Mouse (Mus musculus) left cerebral cortex, postnatal 36 days (tissue): ENCODE data around the gene Shisa7. TPM values are rescaled to one million over a fixed set of nuclear protein-coding genes. Genes with fewer than 3 reads are reported as not detected.
"Not testable (repeated sequence)": the region's sequence is repeated elsewhere in the genome, so short reads cannot be mapped to it uniquely, and the experiment has no call there.

Experiments used
- DNase-seq, 2 experiments: peaks; one replicate each; pipeline ENCODE4 v3.0.0; 2021 to 2022; ENCODE audit warnings: low spot score in 2 of 2, mixed read lengths in 1 of 2
- intact Hi-C: fragments of 180-260 bp; cut with DNase I; formaldehyde crosslinking; loops from one replicate; pipeline ENCODE4 v1.15.1; 2025
- total RNA-seq, 2 experiments: library from RNA; stranded (reverse); gene quantifications; 2 replicates each; pipeline ENCODE4 v1.2.3; 2021

Gene Shisa7
- total RNA-seq, 2 experiments from 2014 or later = 95.1 to 151 TPM

DNA sequence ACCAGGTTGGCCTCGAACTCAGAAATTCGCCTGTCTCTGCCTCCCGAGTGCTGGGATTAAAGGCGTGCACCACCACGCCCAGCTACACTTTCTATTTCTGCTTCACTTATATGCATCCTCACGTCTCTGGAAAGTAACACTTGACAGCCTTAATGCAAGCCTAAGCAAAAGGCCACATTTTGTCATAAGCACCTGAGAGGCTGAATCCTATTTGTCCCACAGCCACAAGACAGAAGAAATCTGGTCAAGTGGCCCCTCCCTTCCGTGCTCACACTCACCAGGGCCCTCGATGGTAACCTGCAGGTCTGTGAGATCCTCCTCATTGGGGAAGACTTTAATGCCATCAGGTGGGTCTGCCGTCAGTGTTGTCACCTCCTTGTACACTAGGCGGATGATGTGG is 33.4 kb downstream of the Shisa7 start:
- DNase-seq, intact Hi-C loops: not testable (repeated sequence)

DNA sequence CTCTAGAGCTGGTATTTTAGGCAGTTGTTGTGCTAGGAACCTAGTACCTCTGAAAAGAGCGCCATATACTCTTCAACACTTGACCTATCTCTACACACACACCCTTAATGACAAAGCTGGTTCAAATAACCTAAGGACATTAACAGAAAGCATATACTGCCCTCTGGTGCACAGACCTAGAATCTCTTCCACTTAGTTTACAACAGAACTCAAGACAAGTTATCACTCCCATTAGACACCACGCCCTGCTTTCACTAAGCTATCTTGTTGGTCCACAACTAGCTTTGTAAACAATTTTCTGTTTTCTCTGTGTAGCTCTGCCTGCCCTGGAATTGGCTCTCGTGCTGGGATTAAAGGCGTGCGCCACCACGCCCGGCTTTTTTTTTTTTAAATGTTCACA is 37.8 kb downstream of the Shisa7 start:
- no peak for DNase-seq
- intact Hi-C loops = no loop called here

DNA sequence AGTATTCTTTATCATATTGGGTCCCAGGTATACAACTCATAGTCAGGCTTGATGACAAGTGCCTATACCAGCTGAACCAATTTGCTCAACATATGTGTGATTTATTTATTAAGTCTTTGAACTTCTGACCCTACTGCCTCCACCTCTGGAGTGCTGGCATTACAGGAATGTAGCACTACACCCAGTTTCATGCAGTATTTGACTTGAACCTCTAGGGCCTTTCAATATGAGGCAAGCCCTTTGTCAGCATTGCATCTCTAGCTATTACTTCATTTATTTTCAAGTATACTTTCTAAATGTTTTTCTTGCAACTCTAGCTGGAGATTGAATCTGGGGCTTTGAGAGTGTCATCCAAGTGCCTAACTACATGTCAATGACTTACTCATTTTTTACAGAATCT is 42.2 kb downstream of the Shisa7 start:
- intact Hi-C loops = no loop called here
- no peak for DNase-seq

DNA sequence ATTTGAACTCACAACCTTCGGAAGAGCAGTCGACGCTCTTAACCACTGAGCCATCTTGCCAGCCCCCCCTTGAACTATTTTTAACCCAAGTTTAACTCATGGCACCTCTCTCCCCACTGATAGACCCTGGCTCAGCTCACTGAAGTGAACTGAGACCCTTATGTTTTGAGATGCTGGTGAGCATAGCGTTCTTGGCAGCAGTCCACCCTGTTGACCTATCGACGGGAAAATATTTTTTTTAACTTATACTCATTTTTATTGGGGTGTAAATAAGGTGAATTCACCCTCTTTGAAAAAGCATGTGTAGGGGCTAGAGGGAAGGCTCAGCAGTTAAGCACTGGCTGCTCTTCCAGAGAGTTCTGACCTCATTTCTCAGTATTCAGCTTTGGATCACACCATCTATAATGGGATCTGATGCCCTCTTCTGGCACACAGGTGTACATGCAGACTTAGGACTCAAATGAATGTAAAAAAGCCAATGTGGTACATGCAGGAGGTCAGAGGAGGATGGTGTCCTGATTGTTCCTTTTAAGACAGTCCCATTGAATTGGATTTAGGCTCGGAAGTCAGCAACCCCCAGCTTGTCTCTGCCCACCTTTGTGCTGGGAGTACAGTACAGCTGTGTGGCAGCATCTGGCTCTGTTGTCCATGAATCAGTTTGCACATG is 48.6 kb downstream of the Shisa7 start:
- no peak for DNase-seq
- intact Hi-C loops = loop anchor here (5.0 kb wide), 1 partner anchor 169 kb away; no protein-coding TSS in a partner anchor

DNA sequence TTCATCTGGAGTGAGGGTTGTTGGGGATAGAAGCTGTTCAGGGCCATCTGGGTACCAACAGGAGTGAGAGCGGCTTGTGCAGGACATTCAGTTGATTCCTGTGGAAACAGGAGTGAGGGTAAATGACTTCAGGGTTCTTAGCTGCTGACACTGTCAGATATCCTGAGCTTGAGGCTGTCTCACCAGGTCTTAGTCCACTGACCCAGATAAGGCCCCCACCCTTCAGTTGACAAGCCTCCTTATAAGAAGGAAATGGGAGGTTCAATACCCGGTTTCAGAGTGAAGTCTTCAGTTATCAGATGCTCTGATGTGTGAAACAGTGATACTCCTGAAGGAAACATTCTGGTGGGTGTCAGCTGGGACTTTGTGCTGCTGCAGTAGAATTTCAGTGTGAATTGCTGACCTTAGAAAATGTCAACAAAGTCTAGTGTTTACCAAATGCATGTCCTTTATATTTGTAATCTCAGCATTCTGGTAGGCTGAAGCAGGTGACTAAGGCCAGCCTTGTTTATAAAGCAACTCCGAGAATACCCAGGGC is 49.8 kb downstream of the Shisa7 start:
- intact Hi-C loops = loop anchor here (5.0 kb wide), 3 partner anchors 102 to 237 kb away; partner anchors contain the start of gene Brsk1
- DNase-seq = no peak

DNA sequence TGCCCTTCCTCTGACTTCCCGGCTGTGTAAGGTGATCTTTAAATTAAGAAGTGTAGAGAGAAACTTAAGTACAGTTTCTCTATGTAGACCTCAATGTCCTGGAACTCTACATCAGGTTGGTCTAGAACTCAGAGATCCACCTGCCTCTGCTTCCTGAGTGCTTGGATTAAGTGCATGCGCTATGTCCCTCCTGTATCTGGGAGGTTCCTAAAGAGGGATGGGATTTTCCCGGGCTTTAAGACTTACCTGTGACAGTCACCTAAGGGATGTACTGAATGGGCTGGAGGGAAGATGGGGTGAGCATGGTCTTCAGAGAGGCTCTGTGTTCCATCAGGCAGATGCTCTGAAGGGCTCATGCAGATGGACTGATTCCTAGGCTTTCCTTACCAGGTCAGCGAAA is 50.8 kb downstream of the Shisa7 start:
- intact Hi-C loops = loop anchor here (5.0 kb wide), 2 partner anchors 101 to 236 kb away; partner anchors contain the start of gene Brsk1

DNA sequence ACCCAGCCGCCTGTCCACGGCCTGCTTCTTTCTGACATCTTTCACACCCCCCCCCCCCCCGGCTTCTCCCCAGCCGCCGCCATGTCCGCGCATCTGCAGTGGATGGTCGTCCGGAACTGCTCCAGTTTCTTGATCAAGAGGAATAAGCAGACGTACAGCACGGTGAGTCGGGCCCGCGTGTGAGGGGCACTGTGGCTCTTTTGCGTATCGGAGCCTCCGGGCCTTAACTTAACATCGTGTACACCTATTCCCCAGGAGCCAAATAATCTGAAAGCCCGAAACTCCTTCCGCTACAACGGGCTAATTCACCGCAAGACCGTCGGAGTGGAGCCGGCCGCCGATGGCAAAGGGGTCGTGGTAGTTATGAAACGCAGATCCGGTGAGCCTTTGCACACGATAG is 51.2 kb downstream of the Shisa7 start:
- not testable (repeated sequence) for DNase-seq

More for the DNA sequence above, 50.8 kb downstream of the Shisa7 start:
- DNase-seq = no peak

GRCm38 (mm10) chr7:4792278-4793212 is 52.0 kb downstream of the Shisa7 start, which contains the start of gene Rpl28:
Gene Rpl28, plus strand, starts transcription at chr7:4792874.
- peak; percentile 95 to 96 for DNase-seq
- intact Hi-C loops = loop anchor here (5.0 kb wide), 2 partner anchors 100 to 235 kb away; partner anchors contain the start of gene Brsk1

More for the DNA sequence above, 51.2 kb downstream of the Shisa7 start:
- intact Hi-C loops = loop anchor here (5.0 kb wide), 2 partner anchors 101 to 236 kb away; partner anchors contain the start of gene Brsk1

- intact Hi-C loops = loop anchor here (1.0 kb wide), 1 partner anchor 49 kb away; the partner anchor contains the start of gene Kmt5c
- no peak for DNase-seq
Observed at GRCm38 (mm10) chr7:4789436-4789935, 55.0 kb downstream of the Shisa7 start, which contains the start of gene Tmem238. Gene Tmem238, minus strand, starts transcription at chr7:4789656.

- intact Hi-C loops = loop anchor here (1.0 kb wide), 1 partner anchor 48 kb away; the partner anchor contains the start of gene Kmt5c
- DNase-seq = peak; percentile 70 to 71
Observed at GRCm38 (mm10) chr7:4788499-4789435, 55.7 kb downstream of the Shisa7 start.

DNA sequence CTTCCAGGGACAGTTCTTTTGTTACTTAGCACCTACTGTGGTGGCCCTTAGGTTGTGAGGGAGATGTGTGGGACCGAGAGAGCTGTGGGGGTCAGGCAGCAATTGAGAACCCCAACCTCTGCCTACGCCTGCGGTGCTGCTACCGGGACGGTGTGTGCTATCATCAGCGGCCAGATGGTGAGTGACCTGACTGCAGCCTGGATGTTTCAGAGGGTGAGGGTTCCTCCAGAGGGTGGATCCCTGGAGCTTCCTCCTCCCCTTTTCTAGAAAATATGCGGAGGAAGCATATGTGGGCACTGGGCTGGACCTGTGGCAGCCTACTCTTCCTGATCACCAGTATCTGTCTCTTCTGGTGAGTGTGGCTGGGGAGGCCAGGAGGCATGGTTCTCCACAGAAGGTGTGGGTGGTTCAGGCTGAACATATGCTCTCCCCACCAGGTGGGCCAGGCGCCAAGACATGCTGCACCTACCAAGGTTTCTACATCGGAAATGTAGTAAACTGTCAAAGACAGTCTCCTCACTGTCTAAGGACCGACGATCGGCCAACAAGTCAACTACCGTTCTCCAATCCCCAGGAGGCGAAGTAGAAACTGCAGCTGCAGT is 60.7 kb downstream of the Shisa7 start:
- intact Hi-C loops = no loop called here
- DNase-seq = peak; percentile 49 to 65

DNA sequence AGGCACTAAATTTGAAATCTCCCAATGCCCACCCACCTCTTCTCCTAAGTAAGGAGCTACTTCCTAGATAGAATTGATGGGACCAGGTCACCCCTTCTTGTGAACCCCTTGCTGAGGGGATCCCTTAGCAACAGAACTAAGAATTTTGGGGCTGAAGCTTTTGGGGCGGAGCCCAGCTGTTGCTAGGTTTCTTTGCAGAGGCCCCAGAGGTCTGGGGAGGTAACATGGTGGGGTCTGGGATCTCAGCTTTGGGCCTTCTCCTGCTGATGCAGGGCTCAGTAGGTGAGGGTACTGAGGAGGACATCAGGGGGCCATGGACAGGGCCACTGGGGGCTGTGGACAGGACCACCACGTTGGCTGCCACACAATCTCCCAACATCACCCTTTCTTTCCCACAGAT is 61.7 kb downstream of the Shisa7 start, which contains the start of the genes Il11 and Tmem190:
TSS of gene Il11 (minus strand) at position 101 of the 400 bp plus-strand sequence.
TSS of gene Tmem190 (plus strand) at position 179 of the 400 bp plus-strand sequence.
- no peak for DNase-seq
- intact Hi-C loops = no loop called here

- DNase-seq = no peak
- intact Hi-C loops = no loop called here
Observed at GRCm38 (mm10) chr7:4782130-4782529, 62.4 kb downstream of the Shisa7 start.

GRCm38 (mm10) chr7:4779921-4780320 is 64.6 kb downstream of the Shisa7 start:
- intact Hi-C loops = no loop called here
- no peak for DNase-seq

GRCm38 (mm10) chr7:4777851-4778637 is 66.5 kb downstream of the Shisa7 start:
- intact Hi-C loops = no loop called here
- no peak for DNase-seq

- intact Hi-C loops = no loop called here
- no peak for DNase-seq
Observed at GRCm38 (mm10) chr7:4776861-4777830, 67.3 kb downstream of the Shisa7 start.
